Mouse (Mus musculus) frontal cortex, postnatal 14 days (tissue): ENCODE data around the gene Olfr460.
"Not testable (repeated sequence)": the region's sequence is repeated elsewhere in the genome, so short reads cannot be mapped to it uniquely, and the experiment has no call there.

Experiments
- DNase-seq, 2 experiments: peaks; one replicate each; pipeline ENCODE4 v3.0.0; 2022; ENCODE audit warnings: low spot score in 2 of 2

The Olfr460 gene

GRCm38 (mm10) chr6:40569187-40569586, at the start of gene Olfr460:
Gene Olfr460, plus strand, starts transcription at chr6:40569487.
- DNase-seq = no peak

DNA sequence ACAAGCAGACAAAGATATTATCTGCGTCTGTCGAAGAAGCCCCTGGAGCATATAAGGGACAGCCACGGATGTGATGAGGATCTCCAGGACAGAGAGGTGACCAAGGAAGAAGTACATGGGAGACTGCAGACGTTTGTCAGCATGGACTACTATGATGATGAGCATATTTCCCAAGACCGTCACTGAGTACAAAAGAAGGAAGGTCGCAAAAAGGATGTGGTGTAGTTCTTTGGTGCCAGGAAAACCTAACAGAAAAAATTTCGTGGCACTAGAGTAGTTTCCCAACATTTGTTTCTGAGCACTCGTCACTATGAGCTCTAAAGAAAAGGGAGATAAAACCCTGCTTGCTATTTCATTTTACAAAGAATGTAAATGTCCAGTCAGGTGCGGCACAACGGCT, 24.6 kb upstream of the Olfr460 start:
- DNase-seq = no peak

GRCm38 (mm10) chr6:40554950-40555349, 14.3 kb upstream of the Olfr460 start, which contains the start of gene Olfr461:
Gene Olfr461, minus strand, starts transcription at chr6:40555050.
- no peak for DNase-seq

DNA sequence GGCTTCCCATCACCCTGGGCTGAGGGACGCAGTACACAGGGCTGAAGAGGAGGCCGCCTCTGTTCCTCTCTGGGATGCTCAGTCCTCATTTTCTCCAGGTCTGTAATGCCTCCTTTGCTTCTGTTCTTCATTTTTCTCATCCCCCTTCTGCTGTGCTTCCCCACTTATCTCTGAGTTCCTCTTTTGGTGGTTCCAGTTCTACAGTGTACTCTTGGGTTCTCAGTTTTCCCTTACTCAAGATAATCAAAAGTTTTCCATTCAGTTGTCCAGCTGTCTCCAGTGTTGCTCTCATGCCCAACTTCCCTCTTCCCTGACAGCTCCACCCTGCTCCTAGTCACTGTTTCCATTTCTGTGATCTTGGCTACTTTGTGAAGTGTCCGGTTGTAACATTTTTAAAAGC, 4.3 kb downstream of the Olfr460 start:
- DNase-seq = no peak

- no peak for DNase-seq
These were observed 7.0 kb downstream of the Olfr460 start for GRCm38 (mm10) chr6:40576305-40576704.

DNA sequence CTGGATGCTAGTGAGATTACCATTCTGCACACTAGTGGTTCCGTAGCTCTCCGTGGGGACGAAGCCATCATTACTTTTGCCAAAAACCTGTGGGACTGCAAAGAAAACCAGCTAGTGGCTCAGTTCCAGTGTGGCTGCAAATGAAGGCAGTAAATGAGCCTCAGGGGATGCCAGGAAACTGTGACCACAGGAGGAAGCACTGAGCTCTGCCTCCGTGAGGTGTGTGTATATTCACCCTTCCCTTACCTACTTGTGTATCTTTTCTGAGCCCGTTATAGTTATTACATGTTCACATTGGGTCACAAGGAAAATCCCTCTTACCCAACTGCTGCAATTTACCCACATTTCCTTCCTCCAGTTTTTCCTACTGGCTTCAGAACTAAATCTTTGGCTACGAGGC, 15.0 kb downstream of the Olfr460 start:
- DNase-seq = no peak

DNA sequence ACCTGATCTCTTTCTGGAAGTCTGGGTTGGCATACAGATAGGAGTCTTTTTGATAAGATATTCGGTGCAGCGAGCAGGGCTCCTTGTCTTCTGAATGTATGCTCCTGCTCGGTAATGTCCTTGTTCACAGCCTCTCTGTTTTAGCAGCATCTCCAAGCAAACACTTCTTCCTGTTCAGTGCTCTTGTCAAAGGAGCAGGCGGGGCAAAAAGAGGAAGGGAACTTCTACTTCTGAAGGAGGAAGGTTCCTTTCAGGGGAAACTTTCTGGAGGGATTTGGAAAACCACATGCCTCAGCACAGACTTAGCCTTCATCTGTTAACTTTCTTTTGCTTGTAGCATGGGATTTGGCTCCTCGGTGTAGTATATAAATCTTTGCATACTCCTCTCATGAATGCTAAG, 16.4 kb downstream of the Olfr460 start, which contains the start of gene Clec5a:
Clec5a (minus strand) TSS at position 177 of the 400 bp plus-strand sequence.
- DNase-seq = no peak

DNA sequence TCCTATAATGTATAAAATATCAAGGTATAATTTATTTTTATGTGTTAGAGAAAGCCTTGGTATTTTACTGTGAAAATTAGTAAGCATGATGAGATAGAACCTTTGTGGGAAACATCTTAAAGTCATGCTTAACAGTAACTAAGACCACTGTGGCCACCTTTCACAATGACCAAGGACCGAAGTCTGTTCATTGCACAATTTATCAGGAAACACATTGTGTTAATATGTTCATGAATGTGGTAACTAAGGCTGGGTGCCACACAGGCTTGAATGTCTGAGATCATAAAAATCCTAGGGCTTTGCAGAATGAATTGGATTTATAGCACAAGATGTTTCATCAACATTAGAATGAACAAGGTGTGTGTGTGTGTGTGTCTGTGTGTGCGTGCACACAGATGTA, 19.1 kb downstream of the Olfr460 start:
- no peak for DNase-seq

DNA sequence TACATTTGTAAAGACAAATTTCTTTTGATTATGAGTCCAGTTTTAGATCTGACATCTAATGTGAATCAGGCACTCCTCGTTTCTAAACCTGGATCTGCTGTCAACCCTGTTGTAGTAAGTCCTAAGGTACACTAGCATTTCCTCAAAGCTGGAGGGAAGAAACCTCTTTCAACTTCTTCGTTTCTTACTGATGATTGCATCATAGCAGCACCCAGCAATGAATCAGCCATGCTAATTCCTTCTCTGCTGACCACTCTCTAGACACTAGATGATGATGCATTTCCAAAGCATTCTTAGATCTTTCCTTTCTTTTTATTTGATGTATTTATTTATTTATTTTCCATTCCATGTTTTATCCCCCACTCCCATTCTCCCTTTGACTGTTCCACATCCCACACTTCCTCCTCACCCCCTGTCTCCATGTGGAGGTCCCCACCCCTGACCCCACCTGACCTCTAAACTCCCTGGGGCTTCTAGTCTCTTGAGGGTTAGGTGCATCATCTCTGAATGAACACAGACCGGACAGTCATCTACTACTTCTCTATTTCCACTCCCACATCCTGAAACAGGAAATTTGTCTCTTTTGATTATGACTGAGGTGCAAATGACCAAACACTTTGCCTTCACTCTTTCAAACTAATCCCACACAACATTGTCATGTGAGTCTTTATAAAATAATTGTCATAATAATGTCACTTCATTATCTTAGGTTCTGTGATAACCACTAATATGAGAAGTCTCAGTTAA, 25.7 kb downstream of the Olfr460 start:
- no peak for DNase-seq

GRCm38 (mm10) chr6:40598546-40598945, 29.3 kb downstream of the Olfr460 start:
- not testable (repeated sequence) for DNase-seq

GRCm38 (mm10) chr6:40607431-40607830, 38.1 kb downstream of the Olfr460 start:
- peak; percentile 21 to 44 for DNase-seq

DNA sequence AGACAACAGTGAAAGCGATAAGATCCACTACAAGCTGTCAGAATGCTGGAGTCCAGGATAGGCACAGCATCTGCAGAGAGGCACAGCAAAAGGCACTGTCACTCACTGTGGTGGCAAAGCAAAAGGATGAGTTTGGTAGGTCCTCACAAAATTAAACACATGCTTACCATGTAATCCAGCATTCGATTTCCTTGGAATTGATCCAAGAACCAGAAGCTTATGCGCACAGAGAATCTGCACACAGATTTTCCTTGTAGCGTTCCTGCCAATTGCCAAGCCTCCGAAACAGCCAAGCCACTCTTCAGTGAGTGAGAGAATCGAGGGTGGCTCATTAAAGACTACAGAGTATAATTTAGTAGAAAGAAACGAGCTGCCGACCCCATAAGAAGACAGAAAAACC, 41.0 kb downstream of the Olfr460 start:
- DNase-seq = no peak

DNA sequence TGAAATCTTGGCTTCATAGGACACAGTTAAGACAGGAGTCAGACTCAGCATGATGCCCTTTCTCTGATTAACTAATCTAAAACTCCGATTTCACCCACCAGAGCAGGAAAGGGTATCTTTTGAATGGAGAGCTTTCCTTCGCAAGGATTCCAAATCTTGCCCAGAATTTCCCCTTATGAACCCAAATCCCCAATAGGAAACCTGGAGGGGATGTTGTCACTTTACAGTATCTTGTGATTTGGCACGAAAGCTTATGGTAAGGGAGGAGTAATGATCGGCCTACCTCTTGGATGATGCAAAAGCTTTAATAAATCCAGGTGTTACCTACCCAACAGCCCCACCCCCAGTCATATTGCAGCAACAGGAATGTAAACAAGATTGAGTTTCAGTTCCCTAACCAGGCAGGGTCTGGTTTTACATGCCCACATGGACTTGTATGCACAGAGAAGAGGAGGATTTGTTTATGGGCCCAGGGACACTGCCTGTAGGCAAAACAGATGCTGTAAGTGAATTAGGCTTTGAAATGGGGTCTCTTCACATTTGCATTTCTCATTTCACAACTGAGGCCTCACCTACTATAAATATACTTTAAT, 44.1 kb downstream of the Olfr460 start, which contains the start of gene Tas2r138:
Tas2r138 (minus strand) TSS at position 51 of the 593 bp plus-strand sequence.
- DNase-seq = no peak

DNA sequence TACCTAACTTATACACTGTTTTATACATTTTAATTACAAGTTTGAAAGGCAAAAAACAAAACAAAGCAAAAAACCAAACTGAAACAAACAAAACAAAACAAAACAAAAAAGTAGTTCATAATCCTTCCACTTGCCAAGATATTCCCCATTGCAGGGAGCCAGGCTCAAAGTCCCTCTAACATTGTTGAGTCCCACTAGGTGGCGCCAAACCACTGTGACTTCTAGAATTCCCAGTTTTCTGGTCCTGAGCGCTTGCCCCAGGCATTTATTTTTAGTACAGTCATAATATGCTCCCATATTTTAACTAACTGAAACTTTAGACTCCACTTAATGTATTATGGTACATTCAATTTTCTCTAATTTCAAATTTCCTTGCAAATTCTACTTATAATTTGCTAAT, 48.7 kb downstream of the Olfr460 start:
- peak; percentile 18 to 65 for DNase-seq
